Mouse (Mus musculus) E14TG2a.4 (cell line): ENCODE results near the gene Atg9a.

Source experiments
- H3K27me3 ChIP-seq: 2 replicates; pipeline ENCODE4 v1.6.1; 2014; ENCODE audit warnings: low read length, control low read depth; ENCODE audit not compliant: insufficient read depth
- H3K36me3 ChIP-seq: 2 replicates; pipeline ENCODE4 v1.6.1; 2014; ENCODE audit warnings: low read length, control low read depth; ENCODE audit not compliant: insufficient read depth
- H3K4me1 ChIP-seq: replicated peaks from 2 replicates; pipeline ENCODE4 v1.6.1; 2014; ENCODE audit warnings: low read depth, low read length, control low read depth
- H3K4me3 ChIP-seq: replicated peaks from 2 replicates; pipeline ENCODE4 v1.5.1; 2014; ENCODE audit warnings: mild to moderate bottlenecking, low read length
- H3K9me3 ChIP-seq: 2 replicates; pipeline ENCODE4 v1.6.1; 2014; ENCODE audit warnings: low read length, control low read depth
- CTCF ChIP-seq: conservative IDR thresholded peaks from 2 replicates; pipeline ENCODE4 v1.5.1; 2014; ENCODE audit warnings: low read length
- NANOG ChIP-seq: IDR thresholded peaks from 2 replicates; pipeline ENCODE4 v1.6.1; 2014; ENCODE audit warnings: borderline replicate concordance, low read length, mixed read lengths
- POU5F1 ChIP-seq: IDR thresholded peaks from 2 replicates; pipeline ENCODE4 v1.6.1; 2014; ENCODE audit warnings: low read length, borderline replicate concordance

Gene Atg9a

GRCm38 (mm10) chr1:75168472-75169464 lies 23.2 kb downstream of the Atg9a start, which contains the start of gene Zfand2b:
Zfand2b (plus strand) TSS chr1:75168646.
- no peak for TF ChIP-seq POU5F1

GRCm38 (mm10) chr1:75168093-75168471 lies 23.9 kb downstream of the Atg9a start:
- H3K4me1 ChIP-seq, result peaks cover 19% of the 10 kb centered on the region
- TF ChIP-seq NANOG (no peak), CTCF (no peak), POU5F1 (no peak)
- H3K9me3 ChIP-seq, result no peaks in the 10 kb centered on the region

More at GRCm38 (mm10) chr1:75168472-75169464, 23.2 kb downstream of the Atg9a start, which contains the start of gene Zfand2b:
- peaks cover 42% of the 10 kb centered on the region for H3K36me3 ChIP-seq
- H3K9me3 ChIP-seq, result no peaks in the 10 kb centered on the region
- peak within 1 kb of the TSS; percentile 90 for H3K4me3 ChIP-seq
- no peaks in the 10 kb centered on the region for H3K27me3 ChIP-seq
- peaks cover 19% of the 10 kb centered on the region for H3K4me1 ChIP-seq

DNA sequence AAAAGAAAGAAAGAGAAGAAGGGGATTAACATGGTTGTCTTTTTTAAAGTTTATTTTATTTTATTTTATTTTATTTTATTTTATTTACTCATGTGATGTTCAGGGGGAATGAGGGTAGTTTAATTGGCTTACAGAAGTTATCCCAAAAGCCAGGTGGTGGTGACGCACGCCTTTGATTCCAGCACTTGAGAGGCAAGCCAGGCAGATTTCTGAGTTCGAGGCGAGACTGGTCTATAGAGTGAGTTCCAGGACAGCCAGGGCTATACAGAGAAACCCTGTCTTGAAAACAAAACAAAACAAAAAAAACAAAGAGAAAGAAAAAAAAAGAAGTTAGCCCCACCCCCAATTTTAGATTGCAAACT lies 31.8 kb downstream of the Atg9a start:
- H3K4me1 ChIP-seq, result no peaks in the 10 kb centered on the region
- H3K27me3 ChIP-seq, result no peaks in the 10 kb centered on the region
- TF ChIP-seq POU5F1 (no peak), NANOG (no peak), CTCF (no peak)
- no peaks in the 10 kb centered on the region for H3K9me3 ChIP-seq
- H3K36me3 ChIP-seq, result no peaks in the 10 kb centered on the region
- H3K4me3 ChIP-seq, result no peak overlapping the region

More at GRCm38 (mm10) chr1:75168093-75168471, 23.9 kb downstream of the Atg9a start:
- Histone ChIP-seq H3K27me3 (no peaks in the 10 kb centered on the region), H3K36me3 (peaks cover 35% of the 10 kb centered on the region), H3K4me3 (peak overlapping the region; percentile 90)

- H3K36me3 ChIP-seq, result no peaks in the 10 kb centered on the region
- no peak overlapping the region for H3K4me3 ChIP-seq
- H3K4me1 ChIP-seq, result no peaks in the 10 kb centered on the region
- no peak for TF ChIP-seq POU5F1
- TF ChIP-seq CTCF, result no peak
- no peak for TF ChIP-seq NANOG
- no peaks in the 10 kb centered on the region for H3K9me3 ChIP-seq
- no peaks in the 10 kb centered on the region for H3K27me3 ChIP-seq
Observed at GRCm38 (mm10) chr1:75159540-75160255, 32.3 kb downstream of the Atg9a start.

GRCm38 (mm10) chr1:75158990-75159389 lies 33.0 kb downstream of the Atg9a start:
- H3K9me3 ChIP-seq, result no peaks in the 10 kb centered on the region
- no peaks in the 10 kb centered on the region for H3K27me3 ChIP-seq
- H3K4me1 ChIP-seq, result no peaks in the 10 kb centered on the region
- H3K36me3 ChIP-seq, result no peaks in the 10 kb centered on the region
- H3K4me3 ChIP-seq, result no peak overlapping the region
- TF ChIP-seq CTCF (no peak), NANOG (no peak), POU5F1 (no peak)

DNA sequence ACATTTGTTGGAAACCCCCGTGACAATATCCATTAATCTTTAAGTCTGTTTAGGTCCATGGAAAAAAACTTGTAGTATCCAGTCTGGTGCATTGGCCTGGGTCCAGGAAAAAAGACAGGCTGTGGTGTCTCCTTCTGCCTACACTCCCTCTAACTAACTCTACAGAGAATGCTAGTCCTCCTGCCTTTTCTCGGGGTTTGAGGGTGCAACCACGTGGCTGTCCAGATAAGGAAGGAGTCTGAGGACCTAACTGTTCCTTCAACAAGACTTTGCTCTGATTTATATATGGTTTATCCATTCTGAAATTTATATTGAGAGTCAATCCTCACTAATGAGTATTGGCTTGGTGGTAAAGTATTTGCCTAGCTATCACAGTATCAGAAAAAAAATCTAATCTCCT lies 36.2 kb downstream of the Atg9a start:
- no peaks in the 10 kb centered on the region for H3K4me1 ChIP-seq
- H3K4me3 ChIP-seq, result no peak overlapping the region
- H3K9me3 ChIP-seq, result no peaks in the 10 kb centered on the region
- no peaks in the 10 kb centered on the region for H3K36me3 ChIP-seq
- no peaks in the 10 kb centered on the region for H3K27me3 ChIP-seq
- TF ChIP-seq NANOG (no peak), CTCF (no peak), POU5F1 (no peak)

- Histone ChIP-seq H3K4me1 (0 out of 2 replicates have a peak, but pooled peaks cover 2% of the 10 kb centered on the region), H3K36me3 (peaks cover 50% of the 10 kb centered on the region), H3K27me3 (peaks cover 6% of the 10 kb centered on the region), H3K9me3 (no peaks in the 10 kb centered on the region), H3K4me3 (no peak overlapping the region)
- TF ChIP-seq CTCF (no peak), POU5F1 (no peak), NANOG (no peak)
Observed at GRCm38 (mm10) chr1:75148727-75149126, 43.3 kb downstream of the Atg9a start.

DNA sequence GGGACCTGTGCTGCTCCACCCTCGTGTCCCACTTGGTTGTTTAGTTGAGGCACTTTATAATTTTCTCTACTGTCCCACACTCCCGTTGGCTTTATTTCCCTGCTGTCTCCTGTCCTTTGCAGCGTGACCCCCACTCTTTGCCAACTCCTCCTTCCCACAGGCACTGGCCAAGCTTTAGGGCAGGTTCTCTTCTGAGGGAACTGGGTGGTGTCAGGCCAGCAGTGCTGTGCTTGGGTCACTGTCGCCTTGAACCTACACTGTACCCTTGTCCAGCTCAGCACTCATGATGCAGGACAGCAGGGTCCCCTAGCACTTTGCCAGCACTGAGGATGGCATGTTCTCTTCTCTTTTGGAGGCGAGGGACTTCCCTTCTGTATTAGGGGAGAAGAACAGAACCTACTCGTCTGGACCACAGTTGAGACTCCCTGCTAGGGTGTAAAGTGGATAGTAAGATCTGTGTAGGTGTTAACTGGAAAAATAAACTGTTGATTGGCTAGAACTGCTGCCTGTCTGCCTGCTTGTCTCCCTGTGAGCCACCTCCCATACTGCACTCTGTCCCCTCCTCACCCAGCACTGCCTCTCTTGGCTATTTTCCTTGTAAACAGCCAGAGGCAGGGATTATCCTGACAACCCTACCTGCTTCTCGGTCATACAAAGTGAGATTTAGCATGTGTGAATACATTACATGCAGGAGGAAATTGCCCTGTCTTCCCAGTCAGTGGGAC lies 44.4 kb downstream of the Atg9a start:
- Histone ChIP-seq H3K27me3 (peaks cover 13% of the 10 kb centered on the region), H3K9me3 (no peaks in the 10 kb centered on the region), H3K4me3 (no peak overlapping the region), H3K4me1 (peaks cover 10% of the 10 kb centered on the region), H3K36me3 (peaks cover 50% of the 10 kb centered on the region)
- no peak for TF ChIP-seq POU5F1
- no peak for TF ChIP-seq NANOG
- no peak for TF ChIP-seq CTCF
